Mouse (Mus musculus) lung, adult 2 months (tissue): Measurements from ENCODE around the gene Myo15b.

Experiments
- CTCF ChIP-seq: fragments of 200-500 bp; IDR thresholded peaks from 2 replicates; pipeline ENCODE4 v1.5.1; 2011; ENCODE audit warnings: mild to moderate bottlenecking, low read length, control low read depth; ENCODE audit not compliant: insufficient read depth
- POLR2A ChIP-seq: fragments of 200-500 bp; IDR thresholded peaks from 2 replicates; pipeline ENCODE4 v1.6.1; 2011; ENCODE audit warnings: low read depth, mild to moderate bottlenecking, control low read depth, low read length, borderline replicate concordance; ENCODE audit errors: extremely low read depth

GRCm38 (mm10) chr11:115823774-115824740, 34.1 kb upstream of the Myo15b start, which contains the start of gene Llgl2:
- TF ChIP-seq POLR2A (peak; percentile 73), CTCF (no peak)
